Mouse (Mus musculus) bone marrow, adult 2 months (tissue): ENCODE data around the gene Nktr. TPM values are rescaled to one million over a fixed set of nuclear protein-coding genes. Genes with fewer than 3 reads are reported as not detected.

Experiments
- H3K27ac ChIP-seq: fragments of 200-500 bp; 2 replicates; pipeline ENCODE4 v1.5.1; 2012; ENCODE audit warnings: low read depth, mild to moderate bottlenecking, control low read depth, inconsistent platforms, low read length; ENCODE audit not compliant: control insufficient read depth, poor library complexity, insufficient read depth
- H3K4me1 ChIP-seq: fragments of 200-500 bp; 2 replicates; pipeline ENCODE4 v1.6.1; 2011; ENCODE audit warnings: low read length; ENCODE audit not compliant: control insufficient read depth, insufficient read depth
- H3K4me3 ChIP-seq: fragments of 200-500 bp; replicated peaks from 2 replicates; pipeline ENCODE3; 2011; ENCODE audit warnings: mild to moderate bottlenecking, low read depth, low read length, control low read depth; ENCODE audit not compliant: control insufficient read depth
- CTCF ChIP-seq: fragments of 200-500 bp; IDR thresholded peaks from 2 replicates; pipeline ENCODE4 v1.5.1; 2011; ENCODE audit warnings: low read length, control low read depth; ENCODE audit not compliant: control insufficient read depth, insufficient read depth
- POLR2A ChIP-seq: fragments of 200-500 bp; IDR thresholded peaks from 2 replicates; pipeline ENCODE4 v1.6.1; 2011; ENCODE audit warnings: low read depth, mild to moderate bottlenecking, control low read depth, low read length, borderline replicate concordance; ENCODE audit not compliant: control insufficient read depth
- WGBS: fragments of 180-500 bp; shearing (Covaris S2); methylation state at CpG from one replicate; pipeline ENCODE4 v1.1.7; 2018; 5-methylcytosine and 5-hydroxymethylcytosine counted together
- polyA plus RNA-seq: library from polyadenylated mRNA; stranded (reverse); fragments of >200 nt; gene quantifications from 2 replicates; pipeline ENCODE4 v1.2.4, GENCODE M21; 2011; ENCODE audit warnings: low replicate concordance; ENCODE audit not compliant: missing spikeins, insufficient read depth, insufficient read length

Nktr gene
- polyA plus RNA-seq, 1 experiment: 50.9 TPM

- no peak overlapping the region for H3K27ac ChIP-seq
- TF ChIP-seq POLR2A (no peak), CTCF (no peak)
- H3K4me1 ChIP-seq: no peaks in the 10 kb centered on the region
- H3K4me3 ChIP-seq: no peak overlapping the region
- WGBS: 1% methylated on average over 41 of the region's 43 CpGs
These were observed 41.5 kb downstream of the Nktr start for GRCm38 (mm10) chr9:121760271-121761090.

GRCm38 (mm10) chr9:121761091-121761665, 42.2 kb downstream of the Nktr start:
- WGBS: 65% methylated on average over 10 of the region's 10 CpGs
- no peak overlapping the region for H3K27ac ChIP-seq
- H3K4me3 ChIP-seq: no peak overlapping the region
- TF ChIP-seq POLR2A (no peak), CTCF (no peak)
- H3K4me1 ChIP-seq: no peaks in the 10 kb centered on the region

- Histone ChIP-seq H3K4me1 (no peaks in the 10 kb centered on the region), H3K4me3 (no peak overlapping the region), H3K27ac (no peak overlapping the region)
- no peak for TF ChIP-seq POLR2A
- TF ChIP-seq CTCF: no peak
- 86% methylated on average over 8 of the region's 8 CpGs for WGBS
These were observed 42.8 kb downstream of the Nktr start for GRCm38 (mm10) chr9:121761787-121762186.

GRCm38 (mm10) chr9:121762248-121762647, 43.3 kb downstream of the Nktr start:
- no peak for TF ChIP-seq CTCF
- TF ChIP-seq POLR2A: no peak
- 86% methylated on average over 10 of the region's 10 CpGs for WGBS
- H3K4me3 ChIP-seq: no peak overlapping the region
- H3K27ac ChIP-seq: no peak overlapping the region
- no peaks in the 10 kb centered on the region for H3K4me1 ChIP-seq

- Histone ChIP-seq H3K4me3 (no peak overlapping the region), H3K27ac (no peak overlapping the region), H3K4me1 (no peaks in the 10 kb centered on the region)
- TF ChIP-seq CTCF (no peak), POLR2A (no peak)
- WGBS: 90% methylated on average over 25 of the region's 25 CpGs
These were observed 43.8 kb downstream of the Nktr start for GRCm38 (mm10) chr9:121762761-121763160.

GRCm38 (mm10) chr9:121763716-121764115, 44.7 kb downstream of the Nktr start:
- 82% methylated on average over 19 of the region's 19 CpGs for WGBS
- Histone ChIP-seq H3K27ac (no peak overlapping the region), H3K4me1 (no peaks in the 10 kb centered on the region), H3K4me3 (no peak overlapping the region)
- TF ChIP-seq CTCF (no peak), POLR2A (no peak)

GRCm38 (mm10) chr9:121765166-121765855, 46.3 kb downstream of the Nktr start:
- 50% methylated on average over 16 of the region's 16 CpGs for WGBS
- TF ChIP-seq CTCF: no peak
- no peak for TF ChIP-seq POLR2A
- Histone ChIP-seq H3K27ac (no peak overlapping the region), H3K4me1 (no peaks in the 10 kb centered on the region), H3K4me3 (no peak overlapping the region)

GRCm38 (mm10) chr9:121772412-121772811, 53.4 kb downstream of the Nktr start:
- H3K4me3 ChIP-seq: no peak overlapping the region
- no peaks in the 10 kb centered on the region for H3K4me1 ChIP-seq
- TF ChIP-seq POLR2A (no peak), CTCF (no peak)
- H3K27ac ChIP-seq: no peak overlapping the region
- 68% methylated on average over 5 of the region's 5 CpGs for WGBS
